Mouse (Mus musculus) lung, postnatal 0 days (tissue): Measurements from ENCODE around the gene Mdm4. TPM values are rescaled to one million over a fixed set of nuclear protein-coding genes. Genes with fewer than 3 reads are reported as not detected.

Source experiments
- ATAC-seq: fragments of 200-750 bp; cut with Nextera tagmentation; 2 replicates; pipeline ENCODE4 v1.8.0; 2017; ENCODE audit warnings: moderate library complexity
- DNase-seq: peaks from one replicate; pipeline ENCODE4 v3.0.0-alpha.2; 2016; ENCODE audit warnings: low spot score
- H3K27ac ChIP-seq: fragments of 300-500 bp; sonication (generic); 2 replicates; pipeline ENCODE4 v1.5.1; 2014; ENCODE audit warnings: antibody characterized with exemption, mild to moderate bottlenecking, low read length, mixed read lengths
- H3K27me3 ChIP-seq: fragments of 300-500 bp; sonication (generic); replicated peaks from 2 replicates; pipeline ENCODE4 v1.6.1; 2014; ENCODE audit warnings: low read length, mixed read lengths; ENCODE audit not compliant: insufficient read depth
- H3K36me3 ChIP-seq: fragments of 300-500 bp; sonication (generic); 2 replicates; pipeline ENCODE4 v1.6.1; 2014; ENCODE audit warnings: low read length, mixed read lengths; ENCODE audit not compliant: insufficient read depth
- H3K4me1 ChIP-seq: fragments of 300-500 bp; sonication (generic); 2 replicates; pipeline ENCODE4 v1.6.1; 2014; ENCODE audit warnings: antibody characterized with exemption, low read depth, low read length, mixed read lengths; ENCODE audit not compliant: insufficient read depth
- H3K4me2 ChIP-seq: fragments of 300-500 bp; sonication (generic); replicated peaks from 2 replicates; pipeline ENCODE4 v1.6.1; 2014; ENCODE audit warnings: low read depth, mild to moderate bottlenecking, low read length, moderate library complexity, mixed read lengths
- H3K4me3 ChIP-seq: fragments of 300-500 bp; sonication (generic); 2 replicates; pipeline ENCODE4 v1.5.1; 2014; ENCODE audit warnings: low read depth, low read length
- H3K9ac ChIP-seq: fragments of 300-500 bp; sonication (generic); replicated peaks from 2 replicates; pipeline ENCODE4 v1.6.1; 2014; ENCODE audit warnings: low read depth, mild to moderate bottlenecking
- H3K9me3 ChIP-seq: fragments of 300-500 bp; sonication (generic); 2 replicates; pipeline ENCODE4 v1.6.1; 2016; ENCODE audit warnings: low read length, mixed read lengths
- CTCF ChIP-seq: IDR thresholded peaks from 2 replicates; pipeline ENCODE4 v1.5.1; 2016; ENCODE audit warnings: antibody characterized with exemption, mild to moderate bottlenecking
- EP300 ChIP-seq: IDR thresholded peaks from 2 replicates; pipeline ENCODE4 v1.6.1; 2016; ENCODE audit warnings: antibody characterized with exemption, mild to moderate bottlenecking, control low read depth
- WGBS: fragments of 180-500 bp; shearing (Covaris S2); extraction: QIAGEN DNeasy Blood & Tissue Kit; methylation state at CpG from one replicate; pipeline ENCODE4 v1.1.7; 2014; 5-methylcytosine and 5-hydroxymethylcytosine counted together
- microRNA-seq: library from miRNA; unstranded; fragments of <30 nt; microRNA quantifications from one replicate; pipeline ENCODE4, GENCODE M21; 2016
- polyA plus RNA-seq: library from polyadenylated mRNA; unstranded; fragments of >200 nt; fragmentation: Nextera tagmentation; extraction: Ambion mirVana; gene quantifications from 2 replicates; pipeline ENCODE4 v1.2.1, GENCODE M21; 2015

Mdm4 gene
- polyA plus RNA-seq, 1 experiment from 2014 or later = 14.9 TPM

GRCm38 (mm10) chr1:132919258-132919657, 111.1 kb downstream of the Mdm4 start:
- no peaks in the 10 kb centered on the region for H3K27me3 ChIP-seq
- H3K27ac ChIP-seq = no peak overlapping the region
- no peaks in the 10 kb centered on the region for H3K9me3 ChIP-seq
- H3K4me2 ChIP-seq = no peak overlapping the region
- DNase-seq (no peak), ATAC-seq (no peak)
- H3K4me1 ChIP-seq = no peaks in the 10 kb centered on the region
- no peak overlapping the region for H3K4me3 ChIP-seq
- TF ChIP-seq EP300 (no peak), CTCF (no peak)
- 91% methylated on average over 8 of the region's 8 CpGs for WGBS
- H3K9ac ChIP-seq = no peak overlapping the region
- no peaks in the 10 kb centered on the region for H3K36me3 ChIP-seq

GRCm38 (mm10) chr1:132918117-132918680, 112.2 kb downstream of the Mdm4 start:
- no peak for TF ChIP-seq EP300
- TF ChIP-seq CTCF = no peak
- 15% methylated on average over 10 of the region's 10 CpGs for WGBS
- peak; percentile 23 for DNase-seq
- H3K27me3 ChIP-seq = no peaks in the 10 kb centered on the region
- no peaks in the 10 kb centered on the region for H3K4me1 ChIP-seq
- no peaks in the 10 kb centered on the region for H3K36me3 ChIP-seq
- peak; percentile 69; the same call in 1 of the 2 replicates for ATAC-seq
- no peak overlapping the region for H3K4me2 ChIP-seq
- H3K9me3 ChIP-seq = no peaks in the 10 kb centered on the region
- no peak overlapping the region for H3K4me3 ChIP-seq
- no peak overlapping the region for H3K9ac ChIP-seq
- H3K27ac ChIP-seq = no peak overlapping the region

- Histone ChIP-seq H3K9me3 (no peaks in the 10 kb centered on the region), H3K36me3 (no peaks in the 10 kb centered on the region), H3K4me1 (no peaks in the 10 kb centered on the region), H3K27me3 (no peaks in the 10 kb centered on the region), H3K4me3 (no peak overlapping the region), H3K4me2 (no peak overlapping the region), H3K9ac (no peak overlapping the region), H3K27ac (no peak overlapping the region)
- ATAC-seq (no peak), DNase-seq (no peak)
- 10% methylated on average over 8 of the region's 8 CpGs for WGBS
- TF ChIP-seq CTCF = no peak
These were observed 112.8 kb downstream of the Mdm4 start for GRCm38 (mm10) chr1:132917554-132917953.

GRCm38 (mm10) chr1:132915849-132916493, 114.4 kb downstream of the Mdm4 start:
- WGBS = 50% methylated on average over 6 of the region's 6 CpGs
- Histone ChIP-seq H3K9me3 (no peaks in the 10 kb centered on the region), H3K4me3 (no peak overlapping the region), H3K27ac (no peak overlapping the region), H3K27me3 (no peaks in the 10 kb centered on the region), H3K9ac (no peak overlapping the region), H3K36me3 (no peaks in the 10 kb centered on the region), H3K4me2 (no peak overlapping the region), H3K4me1 (no peaks in the 10 kb centered on the region)
- ATAC-seq (no peak), DNase-seq (no peak)
- no peak for TF ChIP-seq CTCF
- no peak for TF ChIP-seq EP300

- 62% methylated on average over 11 of the region's 11 CpGs for WGBS
- Histone ChIP-seq H3K9ac (no peak overlapping the region), H3K9me3 (no peaks in the 10 kb centered on the region), H3K4me1 (no peaks in the 10 kb centered on the region), H3K27ac (no peak overlapping the region), H3K4me2 (no peak overlapping the region), H3K4me3 (no peak overlapping the region), H3K36me3 (no peaks in the 10 kb centered on the region), H3K27me3 (no peaks in the 10 kb centered on the region)
- DNase-seq = no peak
- TF ChIP-seq EP300 (no peak), CTCF (no peak)
- no peak for ATAC-seq
These were observed 119.8 kb downstream of the Mdm4 start for GRCm38 (mm10) chr1:132910414-132911041.

GRCm38 (mm10) chr1:132909951-132910350, 120.4 kb downstream of the Mdm4 start:
- H3K9ac ChIP-seq = no peak overlapping the region
- WGBS = 80% methylated on average over 1 of the region's 1 CpGs
- ATAC-seq (no peak), DNase-seq (no peak)
- H3K9me3 ChIP-seq = no peaks in the 10 kb centered on the region
- H3K27ac ChIP-seq = no peak overlapping the region
- TF ChIP-seq CTCF (no peak), EP300 (no peak)
- H3K4me3 ChIP-seq = no peak overlapping the region
- no peaks in the 10 kb centered on the region for H3K36me3 ChIP-seq
- H3K4me2 ChIP-seq = no peak overlapping the region
- no peaks in the 10 kb centered on the region for H3K4me1 ChIP-seq
- no peaks in the 10 kb centered on the region for H3K27me3 ChIP-seq

Small RNA genes lying within 50 kb of the gene (microRNA-seq; reads per million reads assigned to microRNA genes)
- not detected for gene Gm44300

Other genes with a start within 250 kb of the Mdm4 start
- gene Lrrn2, start 150.3 kb downstream of the Mdm4 start, polyA plus RNA-seq = 0.63 and 0.67 TPM in 2 replicates
- gene Pik3c2b, start 15.1 kb upstream of the Mdm4 start, polyA plus RNA-seq = 4.3 and 4.6 TPM in 2 replicates
- 19.5 and 20.0 TPM in 2 replicates for gene Ppp1r15b, start 100.6 kb upstream of the Mdm4 start, polyA plus RNA-seq
- 3.2 and 5.0 TPM in 2 replicates for gene Plekha6, start 133.6 kb upstream of the Mdm4 start, polyA plus RNA-seq